Mouse (Mus musculus) lung, adult 2 months (tissue): ENCODE measurements around the gene Isg15.

Source experiments
- CTCF ChIP-seq: fragments of 200-500 bp; IDR thresholded peaks from 2 replicates; pipeline ENCODE4 v1.5.1; 2011; ENCODE audit warnings: mild to moderate bottlenecking, low read length, control low read depth; ENCODE audit not compliant: insufficient read depth
- POLR2A ChIP-seq: fragments of 200-500 bp; IDR thresholded peaks from 2 replicates; pipeline ENCODE4 v1.6.1; 2011; ENCODE audit warnings: low read depth, mild to moderate bottlenecking, control low read depth, low read length, borderline replicate concordance; ENCODE audit errors: extremely low read depth

GRCm38 (mm10) chr4:156154771-156155170 is 45.8 kb downstream of the Isg15 start:
- TF ChIP-seq CTCF (no peak), POLR2A (no peak)
